Mouse (Mus musculus): ENCODE data around the gene Eif3k. TPM values are rescaled to one million over a fixed set of nuclear protein-coding genes. Genes with fewer than 3 reads are reported as not detected.
A peak's percentile ranks its signal among the peaks of the same experiment; 100 is the strongest.

Gene Eif3k
- polyA plus RNA-seq, 1 experiment from 2014 or later = 444 TPM

GRCm38 (mm10) chr7:28958770-28959169 is 22.9 kb downstream of the Eif3k start:
- ATAC-seq (replicated peaks; ENCODE audit: low FRiP score, low TSS enrichment, low read depth) (no peak), DNase-seq (ENCODE audit: low spot score) (no peak)
- peak overlapping the region; percentile 72; the same call in 1 of the 2 replicates for H3K27ac ChIP-seq (ENCODE audit: low read depth)
- H3K4me1 ChIP-seq (replicated peaks; ENCODE audit: control insufficient read depth, insufficient read depth, low read length) = peaks cover 55% of the 10 kb centered on the region
- 22% methylated on average over 1 of the region's 1 CpGs for WGBS
- no peaks in the 10 kb centered on the region for H3K27me3 ChIP-seq (replicated peaks; ENCODE audit: control insufficient read depth, insufficient read depth, low read length)
- H3K4me2 ChIP-seq (ENCODE audit: low read length) = peak overlapping the region; percentile 95
- H3K9me3 ChIP-seq (ENCODE audit: control insufficient read depth, low read length) = no peaks in the 10 kb centered on the region
- H3K9ac ChIP-seq (ENCODE audit: low read length) = no peak overlapping the region; the same call in 1 of the 2 replicates
- H3K36me3 ChIP-seq (ENCODE audit: control insufficient read depth, insufficient read depth, low read length) = 0 out of 2 replicates have a peak, but pooled peaks cover 6% of the 10 kb centered on the region
- peak overlapping the region; percentile 97; the same call in 1 of the 2 replicates for H3K4me3 ChIP-seq (ENCODE audit: low read depth, low read length)

DNA sequence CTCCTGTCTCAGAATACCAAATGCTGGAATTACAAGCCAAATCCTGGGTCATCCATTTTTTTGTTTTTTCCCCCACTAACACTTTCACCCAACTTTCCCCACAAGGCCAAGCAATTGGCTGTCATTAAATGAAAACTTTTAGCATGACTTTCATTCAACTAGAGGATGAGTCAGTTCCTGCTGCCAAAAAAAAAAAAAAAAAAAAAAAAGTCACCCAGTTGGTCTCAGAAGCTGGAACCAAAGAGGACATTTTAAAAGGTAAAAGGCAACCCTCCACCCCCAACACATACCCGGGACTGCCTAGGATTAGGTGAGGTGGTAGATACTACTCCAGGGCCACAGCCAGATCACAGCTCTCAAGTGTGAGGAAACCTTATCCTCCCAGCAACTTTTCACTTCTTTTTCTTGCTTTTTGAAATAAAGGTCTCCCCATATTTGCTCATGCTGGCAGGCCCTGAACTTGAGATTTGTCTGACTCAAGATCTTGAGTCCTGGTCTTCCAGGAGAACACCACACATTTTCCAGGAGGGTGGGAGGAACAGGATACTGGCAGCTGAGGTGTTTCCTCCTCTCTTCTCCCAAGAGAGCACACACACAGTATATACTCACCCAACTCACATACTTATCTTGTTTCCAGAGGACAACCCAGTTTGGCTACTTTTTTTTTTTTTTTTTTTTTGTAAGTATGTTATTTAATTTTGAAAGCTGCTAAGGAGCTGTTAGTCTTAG is 23.5 kb downstream of the Eif3k start:
- Histone ChIP-seq H3K9me3 (ENCODE audit: control insufficient read depth, low read length) (no peaks in the 10 kb centered on the region), H3K36me3 (ENCODE audit: control insufficient read depth, insufficient read depth, low read length) (0 out of 2 replicates have a peak, but pooled peaks cover 6% of the 10 kb centered on the region), H3K4me2 (ENCODE audit: low read length) (peak overlapping the region; percentile 95), H3K4me3 (ENCODE audit: low read depth, low read length) (no peak overlapping the region), H3K9ac (ENCODE audit: low read length) (no peak overlapping the region), H3K27ac (ENCODE audit: low read depth) (peak overlapping the region; percentile 29), H3K4me1 (replicated peaks; ENCODE audit: control insufficient read depth, insufficient read depth, low read length) (peaks cover 61% of the 10 kb centered on the region), H3K27me3 (replicated peaks; ENCODE audit: control insufficient read depth, insufficient read depth, low read length) (no peaks in the 10 kb centered on the region)
- DNase-seq (ENCODE audit: low spot score) = no peak
- no peak for ATAC-seq (replicated peaks; ENCODE audit: low FRiP score, low TSS enrichment, low read depth)
- 63% methylated on average over 1 of the region's 1 CpGs for whole genome bisulfite sequencing

GRCm38 (mm10) chr7:28957286-28957685 is 24.4 kb downstream of the Eif3k start:
- WGBS = 71% methylated on average over 6 of the region's 6 CpGs
- no peak for DNase-seq (ENCODE audit: low spot score)
- H3K4me3 ChIP-seq (ENCODE audit: low read depth, low read length) = no peak overlapping the region
- no peak overlapping the region for H3K9ac ChIP-seq (ENCODE audit: low read length)
- no peaks in the 10 kb centered on the region for H3K27me3 ChIP-seq (replicated peaks; ENCODE audit: control insufficient read depth, insufficient read depth, low read length)
- 0 out of 2 replicates have a peak, but pooled peaks cover 6% of the 10 kb centered on the region for H3K36me3 ChIP-seq (ENCODE audit: control insufficient read depth, insufficient read depth, low read length)
- no peak for ATAC-seq (replicated peaks; ENCODE audit: low FRiP score, low TSS enrichment, low read depth)
- no peaks in the 10 kb centered on the region for H3K9me3 ChIP-seq (ENCODE audit: control insufficient read depth, low read length)
- H3K27ac ChIP-seq (ENCODE audit: low read depth) = no peak overlapping the region
- H3K4me2 ChIP-seq (ENCODE audit: low read length) = no peak overlapping the region
- H3K4me1 ChIP-seq (replicated peaks; ENCODE audit: control insufficient read depth, insufficient read depth, low read length) = peaks cover 69% of the 10 kb centered on the region

- 91% methylated on average over 1 of the region's 1 CpGs for WGBS
- no peak overlapping the region for H3K4me2 ChIP-seq (ENCODE audit: low read length)
- no peak overlapping the region for H3K9ac ChIP-seq (ENCODE audit: low read length)
- H3K27ac ChIP-seq (ENCODE audit: low read depth) = 0 out of 2 replicates have a peak overlapping the region, but pooled peaks have one; percentile 39
- H3K36me3 ChIP-seq (ENCODE audit: control insufficient read depth, insufficient read depth, low read length) = 0 out of 2 replicates have a peak, but pooled peaks cover 9% of the 10 kb centered on the region
- H3K9me3 ChIP-seq (ENCODE audit: control insufficient read depth, low read length) = no peaks in the 10 kb centered on the region
- H3K4me3 ChIP-seq (ENCODE audit: low read depth, low read length) = no peak overlapping the region
- ATAC-seq (replicated peaks; ENCODE audit: low FRiP score, low TSS enrichment, low read depth) = no peak
- DNase-seq (ENCODE audit: low spot score) = no peak
- no peaks in the 10 kb centered on the region for H3K27me3 ChIP-seq (replicated peaks; ENCODE audit: control insufficient read depth, insufficient read depth, low read length)
- peaks cover 80% of the 10 kb centered on the region for H3K4me1 ChIP-seq (replicated peaks; ENCODE audit: control insufficient read depth, insufficient read depth, low read length)
These were observed 25.4 kb downstream of the Eif3k start for GRCm38 (mm10) chr7:28956270-28956669.

GRCm38 (mm10) chr7:28955295-28955897 is 26.3 kb downstream of the Eif3k start:
- WGBS = 60% methylated on average over 5 of the region's 5 CpGs
- 0 out of 2 replicates have a peak, but pooled peaks cover 16% of the 10 kb centered on the region for H3K36me3 ChIP-seq (ENCODE audit: control insufficient read depth, insufficient read depth, low read length)
- no peaks in the 10 kb centered on the region for H3K27me3 ChIP-seq (replicated peaks; ENCODE audit: control insufficient read depth, insufficient read depth, low read length)
- no peak for DNase-seq (ENCODE audit: low spot score)
- no peak for ATAC-seq (replicated peaks; ENCODE audit: low FRiP score, low TSS enrichment, low read depth)
- H3K9me3 ChIP-seq (ENCODE audit: control insufficient read depth, low read length) = no peaks in the 10 kb centered on the region
- no peak overlapping the region for H3K4me3 ChIP-seq (ENCODE audit: low read depth, low read length)
- H3K4me2 ChIP-seq (ENCODE audit: low read length) = no peak overlapping the region; the same call in 1 of the 2 replicates
- no peak overlapping the region for H3K9ac ChIP-seq (ENCODE audit: low read length)
- H3K27ac ChIP-seq (ENCODE audit: low read depth) = peak overlapping the region; percentile 39; the same call in 1 of the 2 replicates
- peaks cover 85% of the 10 kb centered on the region for H3K4me1 ChIP-seq (replicated peaks; ENCODE audit: control insufficient read depth, insufficient read depth, low read length)

GRCm38 (mm10) chr7:28954773-28955172 is 26.9 kb downstream of the Eif3k start:
- 79% methylated on average over 4 of the region's 4 CpGs for WGBS
- Histone ChIP-seq H3K4me1 (replicated peaks; ENCODE audit: control insufficient read depth, insufficient read depth, low read length) (peaks cover 80% of the 10 kb centered on the region), H3K9ac (ENCODE audit: low read length) (no peak overlapping the region), H3K4me2 (ENCODE audit: low read length) (no peak overlapping the region), H3K9me3 (ENCODE audit: control insufficient read depth, low read length) (no peaks in the 10 kb centered on the region), H3K4me3 (ENCODE audit: low read depth, low read length) (no peak overlapping the region), H3K36me3 (ENCODE audit: control insufficient read depth, insufficient read depth, low read length) (0 out of 2 replicates have a peak, but pooled peaks cover 16% of the 10 kb centered on the region), H3K27ac (ENCODE audit: low read depth) (no peak overlapping the region), H3K27me3 (replicated peaks; ENCODE audit: control insufficient read depth, insufficient read depth, low read length) (no peaks in the 10 kb centered on the region)
- DNase-seq (ENCODE audit: low spot score) = no peak
- ATAC-seq (replicated peaks; ENCODE audit: low FRiP score, low TSS enrichment, low read depth) = no peak

- no peak overlapping the region for H3K4me3 ChIP-seq (ENCODE audit: low read depth, low read length)
- H3K4me1 ChIP-seq (replicated peaks; ENCODE audit: control insufficient read depth, insufficient read depth, low read length) = peaks cover 80% of the 10 kb centered on the region
- 17% methylated on average over 2 of the region's 2 CpGs for WGBS
- no peaks in the 10 kb centered on the region for H3K9me3 ChIP-seq (ENCODE audit: control insufficient read depth, low read length)
- no peak for DNase-seq (ENCODE audit: low spot score)
- peak overlapping the region; percentile 66 for H3K27ac ChIP-seq (ENCODE audit: low read depth)
- no peak overlapping the region for H3K4me2 ChIP-seq (ENCODE audit: low read length)
- H3K9ac ChIP-seq (ENCODE audit: low read length) = 0 out of 2 replicates have a peak overlapping the region, but pooled peaks have one; percentile 8
- ATAC-seq (replicated peaks; ENCODE audit: low FRiP score, low TSS enrichment, low read depth) = no peak
- 0 out of 2 replicates have a peak, but pooled peaks cover 16% of the 10 kb centered on the region for H3K36me3 ChIP-seq (ENCODE audit: control insufficient read depth, insufficient read depth, low read length)
- H3K27me3 ChIP-seq (replicated peaks; ENCODE audit: control insufficient read depth, insufficient read depth, low read length) = no peaks in the 10 kb centered on the region
These were observed 27.9 kb downstream of the Eif3k start for GRCm38 (mm10) chr7:28953476-28954376.

DNA sequence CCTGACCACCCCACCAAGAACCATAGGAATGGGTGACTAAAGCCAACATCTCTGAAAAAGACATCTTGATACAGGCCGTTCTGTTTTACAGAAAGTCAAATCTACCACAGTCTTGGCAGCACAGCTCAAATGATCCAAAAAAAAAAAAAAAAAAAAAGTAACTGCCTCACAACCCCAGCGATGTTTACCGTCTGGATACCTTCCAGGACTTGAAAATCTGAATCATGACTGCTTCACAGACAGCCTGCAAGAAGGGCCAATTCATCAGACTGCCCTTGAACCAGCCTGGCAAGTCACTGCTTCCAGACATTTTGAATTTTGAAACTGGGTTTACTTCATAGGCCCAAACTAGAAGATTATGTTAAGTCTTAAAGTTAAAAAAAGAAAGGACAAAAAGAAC is 28.9 kb downstream of the Eif3k start:
- Histone ChIP-seq H3K4me1 (replicated peaks; ENCODE audit: control insufficient read depth, insufficient read depth, low read length) (peaks cover 77% of the 10 kb centered on the region), H3K9me3 (ENCODE audit: control insufficient read depth, low read length) (no peaks in the 10 kb centered on the region), H3K27me3 (replicated peaks; ENCODE audit: control insufficient read depth, insufficient read depth, low read length) (no peaks in the 10 kb centered on the region), H3K4me3 (ENCODE audit: low read depth, low read length) (no peak overlapping the region), H3K9ac (ENCODE audit: low read length) (no peak overlapping the region), H3K36me3 (ENCODE audit: control insufficient read depth, insufficient read depth, low read length) (0 out of 2 replicates have a peak, but pooled peaks cover 18% of the 10 kb centered on the region), H3K4me2 (ENCODE audit: low read length) (no peak overlapping the region), H3K27ac (ENCODE audit: low read depth) (peak overlapping the region; percentile 66)
- DNase-seq (ENCODE audit: low spot score) (no peak), ATAC-seq (replicated peaks; ENCODE audit: low FRiP score, low TSS enrichment, low read depth) (0 out of 2 replicates have a peak, but pooled peaks have one; percentile 7)
- 6% methylated on average over 3 of the region's 3 CpGs for WGBS
